Mouse (Mus musculus): Measurements from ENCODE around the gene Csmd2. TPM values are rescaled to one million over a fixed set of nuclear protein-coding genes. Genes with fewer than 3 reads are reported as not detected.

Gene Csmd2
- polyA plus RNA-seq, 1 experiment: not detected

DNA sequence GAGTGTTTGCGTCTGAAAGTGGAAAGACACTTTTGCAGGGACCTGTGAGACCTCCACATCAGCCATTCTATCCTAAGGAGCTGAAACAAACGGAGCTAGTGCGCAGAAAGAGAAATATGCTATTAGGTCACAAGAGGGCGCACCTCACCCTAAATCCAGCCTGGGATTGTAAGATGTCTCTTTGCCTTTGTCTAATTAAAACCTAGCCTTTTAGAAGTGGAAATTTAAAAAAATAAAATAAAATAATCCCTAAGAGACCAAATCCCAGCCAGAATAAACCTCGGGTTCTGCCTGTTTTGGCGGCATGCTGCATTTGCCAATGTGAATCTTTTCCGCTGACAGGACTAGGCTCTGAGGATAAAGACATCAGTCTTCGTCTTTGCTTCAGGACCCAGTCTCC is 625.7 kb downstream of the Csmd2 start:
- 21% methylated on average over 8 of the region's 8 CpGs for WGBS
- Histone ChIP-seq H3K4me1 (ENCODE audit: control insufficient read depth, insufficient read depth, low read length) (peaks cover 2% of the 10 kb centered on the region; the same call in 1 of the 2 replicates), H3K4me3 (replicated peaks; ENCODE audit: extremely low read depth, low read depth, low read length) (no peak overlapping the region)
- peak; percentile 20 for DNase-seq
- no peak for TF ChIP-seq POLR2A (IDR thresholded peaks at IDR 0.05; ENCODE audit: borderline replicate concordance, extremely low read depth, low read depth, low read length)
- peak; percentile 58 for TF ChIP-seq CTCF (IDR thresholded peaks at IDR 0.05; ENCODE audit: insufficient read depth, low read length)

DNA sequence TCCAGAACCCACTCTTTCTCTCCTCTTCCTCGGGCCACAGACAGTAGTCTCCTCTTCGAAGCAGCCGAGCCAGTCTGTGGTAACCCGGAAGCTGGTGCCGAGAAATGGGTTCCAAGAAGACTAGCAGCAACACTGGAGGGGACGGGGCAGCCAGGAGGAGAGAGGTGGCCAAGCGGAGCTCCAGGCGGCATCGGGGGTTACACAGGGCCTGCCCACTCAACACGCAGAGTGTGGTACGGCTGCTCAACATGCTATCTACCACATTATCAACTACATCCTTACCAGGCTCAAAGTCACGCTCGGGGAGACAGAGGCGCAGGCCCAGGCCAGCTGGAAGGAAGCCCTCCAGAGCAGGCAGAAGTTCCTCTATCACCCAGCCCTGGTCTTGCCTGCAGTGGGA is 628.1 kb downstream of the Csmd2 start:
- Histone ChIP-seq H3K4me3 (replicated peaks; ENCODE audit: extremely low read depth, low read depth, low read length) (no peak overlapping the region), H3K4me1 (ENCODE audit: control insufficient read depth, insufficient read depth, low read length) (0 out of 2 replicates have a peak, but pooled peaks cover 2% of the 10 kb centered on the region)
- no peak for DNase-seq
- WGBS: 81% methylated on average over 14 of the region's 14 CpGs
- TF ChIP-seq CTCF (IDR thresholded peaks at IDR 0.05; ENCODE audit: insufficient read depth, low read length) (no peak), POLR2A (IDR thresholded peaks at IDR 0.05; ENCODE audit: borderline replicate concordance, extremely low read depth, low read depth, low read length) (no peak)

Other genes with a start within 250 kb of the Csmd2 start
- not detected in 2 replicates for gene CK137956, start 16.9 kb upstream of the Csmd2 start, polyA plus RNA-seq (2012; rRNA removed)

All from lung, adult 2 months (tissue).